Mouse (Mus musculus): ENCODE results near the gene Insl6. TPM values are rescaled to one million over a fixed set of nuclear protein-coding genes. Genes with fewer than 3 reads are reported as not detected.

Insl6 gene
- total and polyA plus RNA-seq, 3 experiments, result 5.1 to 11.2 (median 8.5) TPM

GRCm38 (mm10) chr19:29372138-29372537 is 47.0 kb upstream of the Insl6 start:
- Histone ChIP-seq H3K9me3 (replicated peaks; ENCODE audit: low read length) (no peaks in the 10 kb centered on the region), H3K4me1 (ENCODE audit: control insufficient read depth in 1 of 2, insufficient read depth in 2 of 2) (peaks cover 17 to 36% of the 10 kb centered on the region in 2 experiments), H3K27me3 (replicated peaks) (no peaks in the 10 kb centered on the region), H3K27ac (ENCODE audit: insufficient read depth, low read depth) (peak overlapping the region; percentile 85; the same call in 1 of the 2 replicates), H3K4me2 (ENCODE audit: insufficient read depth, low read depth, poor library complexity, severe bottlenecking) (peak overlapping the region; percentile 98), H3K79me2 (replicated peaks; ENCODE audit: control insufficient read depth, extremely low read depth, insufficient read depth, poor library complexity, severe bottlenecking) (peaks cover 50% of the 10 kb centered on the region), H3K4me3 (replicated peaks in 1 of 3; ENCODE audit: low read depth in 2 of 3, low read length in 2 of 3, poor library complexity in 1 of 3) (peak overlapping the region; percentile 53 to 71 (median 63)), H3K36me3 (replicated peaks in 1 of 2; ENCODE audit: control insufficient read depth in 1 of 2, insufficient read depth in 1 of 2, low read length in 1 of 2) (peaks cover 6 to 28% of the 10 kb centered on the region in 2 experiments), H3K9ac (ENCODE audit: insufficient read depth, low read depth) (peak overlapping the region; percentile 88)
- no peak for DNase-seq (ENCODE audit: extremely low read depth)
- in situ Hi-C loops (cut with MboI; ENCODE audit: low pct_ligation_motif_present, low pct_unique_long_range_greater_than_20kb, low sequenced_read_pairs), result loop anchor here (5.0 to 25.0 kb wide), 3 partner anchors 120 to 585 kb away; partner anchors contain the start of genes 9930021J03Rik and Ranbp6
- TF ChIP-seq IRF4 (IDR thresholded peaks at IDR 0.05; ENCODE audit: low read depth, low read length) (0 out of 2 replicates have a peak, but pooled peaks have one; percentile 20), SIN3A (IDR thresholded peaks at IDR 0.05; ENCODE audit: low read length) (peak; percentile 54), JUND (conservative IDR thresholded peaks at IDR 0.05; ENCODE audit: low read depth, low read length) (no peak), CHD1 (IDR thresholded peaks at IDR 0.05; ENCODE audit: low read depth, low read length) (no peak), KAT2A (IDR thresholded peaks at IDR 0.05; ENCODE audit: insufficient replicate concordance, low read length) (no peak), TCF12 (IDR thresholded peaks at IDR 0.05; ENCODE audit: low read depth, low read length) (0 out of 2 replicates have a peak, but pooled peaks have one; percentile 11), ETS1 (conservative IDR thresholded peaks at IDR 0.05; ENCODE audit: low read depth, low read length) (peak; percentile 49; the same call in 1 of the 2 replicates)
- dilution Hi-C loops (cut with MboI; ENCODE audit: extremely low pct_ligation_motif_present, extremely low pct_unique_long_range_greater_than_20kb, low sequenced_read_pairs), result no loop called here

GRCm38 (mm10) chr19:29371284-29372081 is 46.3 kb upstream of the Insl6 start:
- peak overlapping the region; percentile 53 to 71 (median 63) for H3K4me3 ChIP-seq (replicated peaks in 1 of 3; ENCODE audit: low read depth in 2 of 3, low read length in 2 of 3, poor library complexity in 1 of 3)
- peak overlapping the region; percentile 98 for H3K4me2 ChIP-seq (ENCODE audit: insufficient read depth, low read depth, poor library complexity, severe bottlenecking)
- H3K36me3 ChIP-seq (replicated peaks in 1 of 2; ENCODE audit: control insufficient read depth in 1 of 2, insufficient read depth in 1 of 2, low read length in 1 of 2), result peaks cover 6 to 25% of the 10 kb centered on the region in 2 experiments
- H3K27me3 ChIP-seq (replicated peaks), result no peaks in the 10 kb centered on the region
- dilution Hi-C loops (cut with MboI; ENCODE audit: extremely low pct_ligation_motif_present, extremely low pct_unique_long_range_greater_than_20kb, low sequenced_read_pairs), result no loop called here
- peak overlapping the region; percentile 88 for H3K9ac ChIP-seq (ENCODE audit: insufficient read depth, low read depth)
- peaks cover 50% of the 10 kb centered on the region for H3K79me2 ChIP-seq (replicated peaks; ENCODE audit: control insufficient read depth, extremely low read depth, insufficient read depth, poor library complexity, severe bottlenecking)
- peaks cover 17 to 30% of the 10 kb centered on the region in 2 experiments for H3K4me1 ChIP-seq (ENCODE audit: control insufficient read depth in 1 of 2, insufficient read depth in 2 of 2)
- in situ Hi-C loops (cut with MboI; ENCODE audit: low pct_ligation_motif_present, low pct_unique_long_range_greater_than_20kb, low sequenced_read_pairs), result loop anchor here (5.0 to 25.0 kb wide), 3 partner anchors 121 to 584 kb away; partner anchors contain the start of genes 9930021J03Rik and Ranbp6
- H3K9me3 ChIP-seq (replicated peaks; ENCODE audit: low read length), result no peaks in the 10 kb centered on the region
- peak overlapping the region; percentile 85 for H3K27ac ChIP-seq (ENCODE audit: insufficient read depth, low read depth)
- TF ChIP-seq POLR2AphosphoS2 (IDR thresholded peaks at IDR 0.05; ENCODE audit: low read depth, low read length) (no peak), IRF4 (IDR thresholded peaks at IDR 0.05; ENCODE audit: low read depth, low read length) (no peak), CHD1 (IDR thresholded peaks at IDR 0.05; ENCODE audit: low read depth, low read length) (no peak), MYC (IDR thresholded peaks at IDR 0.05; ENCODE audit: low read depth, low read length) (no peak), BHLHE40 (IDR thresholded peaks at IDR 0.05; ENCODE audit: low read depth, low read length) (no peak), SMC3 (IDR thresholded peaks at IDR 0.05; ENCODE audit: low read depth, low read length) (no peak), HCFC1 (IDR thresholded peaks at IDR 0.05; ENCODE audit: low read depth, low read length) (no peak), ZNF384 (IDR thresholded peaks at IDR 0.05; ENCODE audit: low read depth, low read length) (no peak), ZMIZ1 (IDR thresholded peaks at IDR 0.05; ENCODE audit: low read depth, low read length) (no peak), CTCF (conservative IDR thresholded peaks at IDR 0.05 in 1 of 2, IDR thresholded peaks at IDR 0.05 in 1 of 2; ENCODE audit: low read depth in 2 of 2, low read length in 2 of 2) (no peak), MXI1 (IDR thresholded peaks at IDR 0.05; ENCODE audit: low read depth, low read length) (no peak; the same call in 1 of the 2 replicates), KAT2A (IDR thresholded peaks at IDR 0.05; ENCODE audit: insufficient replicate concordance, low read length) (no peak), UBTF (IDR thresholded peaks at IDR 0.05; ENCODE audit: low read depth, low read length) (no peak), TBP (conservative IDR thresholded peaks at IDR 0.05; ENCODE audit: low read depth, low read length) (no peak), POLR2A (IDR thresholded peaks at IDR 0.05; ENCODE audit: low read depth, low read length) (no peak), ELF1 (IDR thresholded peaks at IDR 0.05; ENCODE audit: low read depth, low read length) (no peak), EP300 (IDR thresholded peaks at IDR 0.05; ENCODE audit: low read length) (no peak; the same call in none of the 2 replicates), NELFE (IDR thresholded peaks at IDR 0.05; ENCODE audit: low read depth, low read length) (no peak), ZC3H11A (IDR thresholded peaks at IDR 0.05; ENCODE audit: low read depth, low read length) (no peak), SIN3A (IDR thresholded peaks at IDR 0.05; ENCODE audit: low read length) (no peak; the same call in 1 of the 2 replicates)
- DNase-seq (ENCODE audit: extremely low read depth), result no peak

Data from CH12.LX (cell line).